Mouse (Mus musculus) ES-CJ7 (cell line): ENCODE measurements around the gene Cnr2.

Experiments
- DNase-seq: peaks from one replicate; pipeline ENCODE4 v3.0.0; 2011; ENCODE audit warnings: low read depth, low spot score

Gene Cnr2

DNA sequence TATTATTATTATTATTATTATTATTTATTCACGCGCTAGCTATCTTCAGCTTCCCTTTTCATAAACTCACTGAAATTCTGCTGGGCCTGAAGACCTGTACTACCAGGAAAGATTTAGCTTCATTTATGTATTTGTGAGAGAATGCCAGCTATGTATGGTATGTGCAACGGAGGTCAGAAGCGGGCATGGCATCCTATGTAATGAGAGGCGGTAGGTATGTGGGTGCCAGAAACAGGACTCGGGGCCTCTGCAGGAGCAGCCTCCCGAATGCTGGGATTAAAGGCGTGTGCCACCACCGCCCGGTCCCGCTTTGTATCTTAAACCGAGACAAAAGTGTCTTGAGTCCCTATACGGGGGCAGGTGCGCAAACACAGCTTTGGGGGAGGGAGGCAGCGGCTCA is 67.8 kb downstream of the Cnr2 start:
- DNase-seq = no peak

DNA sequence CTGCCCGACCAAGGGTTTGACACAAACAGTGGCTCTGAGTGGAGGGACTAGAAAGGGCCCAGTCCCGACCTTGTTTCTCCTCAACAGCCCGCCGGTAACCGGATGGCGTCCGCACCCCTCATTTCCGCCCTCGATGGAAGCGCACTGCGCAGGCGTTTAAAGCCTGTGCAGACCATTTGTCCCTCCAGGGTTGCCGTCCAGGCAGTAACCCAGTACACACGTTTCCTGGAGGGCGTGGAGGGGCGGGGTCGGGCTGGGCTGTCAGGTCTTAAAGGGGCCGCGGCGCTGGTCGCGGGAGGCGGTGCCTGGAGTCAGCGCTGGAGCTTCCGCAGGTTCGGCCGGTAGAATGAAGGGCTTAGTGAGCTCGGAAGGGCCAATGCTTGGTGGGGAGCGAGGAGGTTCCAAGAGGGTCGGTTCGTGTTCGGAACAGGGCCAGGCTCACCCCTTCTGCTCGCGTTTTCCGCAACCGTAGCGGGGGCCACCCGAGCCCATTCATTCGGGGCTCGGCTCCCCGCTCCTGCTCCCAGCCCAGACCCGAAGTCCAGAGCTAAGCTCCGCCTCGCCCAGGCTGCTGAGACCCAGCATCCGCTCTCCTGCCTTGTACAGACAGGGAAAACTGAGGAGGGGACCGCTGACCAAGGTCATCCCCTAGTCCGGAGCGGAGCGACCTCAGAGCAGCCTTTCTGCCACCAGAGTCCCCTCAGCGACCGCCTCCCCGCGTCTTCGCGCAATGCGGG is 68.4 kb downstream of the Cnr2 start, which contains the start of gene Gale:
Gene Gale, plus strand, starts transcription at position 271 of the 737 bp plus-strand sequence.
- DNase-seq = peak; percentile 97

DNA sequence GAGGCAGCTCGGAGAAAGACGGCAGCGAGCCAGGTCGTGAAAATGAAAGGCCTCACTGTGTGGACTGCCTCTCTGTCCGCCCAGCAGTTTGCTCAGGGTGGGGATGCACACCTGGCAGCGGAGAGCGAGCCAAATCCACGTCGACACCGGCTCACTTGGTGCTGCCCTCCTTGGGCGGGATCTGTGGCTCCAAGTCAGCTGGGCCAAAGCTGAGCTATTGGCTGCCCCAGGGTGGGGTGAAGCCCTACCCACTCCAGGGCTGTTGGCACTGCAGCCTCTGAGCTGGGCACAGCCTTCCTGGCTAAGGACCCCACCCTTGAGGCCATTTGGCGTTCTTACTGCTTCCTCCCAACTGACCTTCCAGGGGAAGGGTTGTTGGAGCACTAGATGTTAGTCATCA is 69.2 kb downstream of the Cnr2 start:
- no peak for DNase-seq

DNA sequence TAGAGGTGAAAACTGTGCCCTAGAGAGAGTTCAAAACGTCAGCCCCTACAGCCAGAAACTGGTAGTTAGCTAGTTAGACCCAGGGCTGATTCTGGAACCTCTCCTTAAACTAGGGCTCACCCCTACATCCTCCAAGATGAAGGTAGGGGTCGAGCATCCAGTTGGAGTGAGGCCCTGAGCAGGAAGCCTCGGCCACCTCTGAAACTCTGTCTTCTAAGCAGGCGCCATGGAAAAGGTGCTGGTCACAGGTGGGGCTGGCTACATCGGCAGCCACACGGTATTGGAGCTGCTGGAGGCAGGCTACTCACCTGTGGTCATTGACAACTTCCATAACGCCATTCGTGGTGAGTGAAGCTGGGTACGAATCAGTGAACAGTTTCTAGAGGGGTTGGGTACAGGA is 69.9 kb downstream of the Cnr2 start:
- no peak for DNase-seq

DNA sequence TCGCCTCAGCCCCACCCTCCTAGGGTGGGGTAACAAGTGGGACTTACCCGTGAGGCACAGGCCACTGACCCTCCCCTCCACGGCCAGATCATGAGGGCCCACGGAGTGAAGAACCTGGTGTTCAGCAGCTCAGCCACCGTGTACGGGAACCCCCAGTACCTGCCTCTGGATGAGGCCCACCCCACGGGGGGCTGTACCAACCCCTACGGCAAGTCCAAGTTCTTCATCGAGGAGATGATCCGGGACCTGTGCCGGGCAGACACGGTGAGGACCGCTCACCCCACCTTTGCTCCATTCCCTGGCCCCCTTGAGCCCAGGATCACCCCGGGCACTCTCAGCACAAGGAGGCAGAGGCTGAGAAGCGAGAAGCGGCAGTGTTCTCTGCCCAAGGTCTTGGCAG is 71.1 kb downstream of the Cnr2 start:
- no peak for DNase-seq

DNA sequence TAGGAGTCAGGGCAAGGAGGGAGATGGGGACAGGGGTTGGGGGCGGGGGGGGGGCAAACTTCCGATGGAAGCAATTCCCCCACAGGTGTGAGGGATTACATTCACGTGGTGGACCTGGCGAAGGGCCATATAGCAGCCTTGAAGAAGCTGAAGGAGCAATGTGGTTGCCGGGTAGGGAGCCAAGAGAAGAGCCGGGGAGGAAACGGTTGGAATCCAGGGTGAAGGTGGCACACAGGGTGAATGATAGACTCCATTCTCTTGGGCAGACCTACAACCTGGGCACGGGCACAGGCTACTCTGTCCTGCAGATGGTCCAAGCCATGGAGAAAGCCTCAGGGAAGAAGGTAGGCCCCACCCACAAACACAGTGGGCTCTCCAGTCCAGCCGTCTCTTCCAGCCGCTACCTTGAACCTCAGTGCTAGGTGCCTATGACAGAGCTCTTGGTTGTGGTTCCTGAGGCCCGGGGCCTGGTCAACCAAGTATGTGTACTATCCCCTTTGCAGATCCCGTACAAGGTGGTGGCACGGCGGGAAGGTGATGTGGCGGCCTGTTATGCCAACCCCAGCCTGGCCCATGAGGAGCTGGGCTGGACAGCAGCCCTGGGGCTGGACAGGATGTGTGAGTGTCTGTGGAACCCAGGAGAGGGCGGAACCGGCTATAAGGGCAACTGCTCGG is 72.0 kb downstream of the Cnr2 start:
- DNase-seq = no peak

DNA sequence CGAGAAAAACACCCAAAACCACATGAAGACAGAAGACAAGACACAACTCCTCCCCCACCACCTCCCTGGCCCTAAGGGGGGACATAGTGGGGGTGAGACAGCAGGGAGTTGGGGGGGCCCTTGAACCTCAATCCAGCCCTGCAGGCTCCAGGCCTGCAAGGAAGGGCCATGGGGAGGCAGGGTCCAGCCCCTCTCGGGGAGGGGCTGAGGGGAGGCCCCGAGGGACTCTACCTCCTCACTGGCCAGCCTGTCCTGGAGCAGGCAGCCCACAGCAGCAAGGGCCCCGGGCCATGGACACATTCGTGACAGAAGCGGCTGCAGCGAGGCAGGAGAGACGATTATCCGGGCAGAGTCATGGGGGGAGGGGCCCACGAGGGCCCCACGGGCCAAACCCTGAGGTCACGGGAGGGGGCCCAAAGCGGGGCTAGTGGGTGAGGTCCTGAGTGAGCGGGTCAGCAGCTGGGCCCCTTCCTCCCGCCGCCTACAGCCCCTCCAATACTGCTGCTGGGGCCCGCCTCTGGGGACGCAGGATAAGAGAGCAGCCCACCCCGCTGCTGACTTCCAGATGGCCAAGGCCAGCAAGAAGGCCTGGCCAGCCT is 73.2 kb downstream of the Cnr2 start:
- no peak for DNase-seq

DNA sequence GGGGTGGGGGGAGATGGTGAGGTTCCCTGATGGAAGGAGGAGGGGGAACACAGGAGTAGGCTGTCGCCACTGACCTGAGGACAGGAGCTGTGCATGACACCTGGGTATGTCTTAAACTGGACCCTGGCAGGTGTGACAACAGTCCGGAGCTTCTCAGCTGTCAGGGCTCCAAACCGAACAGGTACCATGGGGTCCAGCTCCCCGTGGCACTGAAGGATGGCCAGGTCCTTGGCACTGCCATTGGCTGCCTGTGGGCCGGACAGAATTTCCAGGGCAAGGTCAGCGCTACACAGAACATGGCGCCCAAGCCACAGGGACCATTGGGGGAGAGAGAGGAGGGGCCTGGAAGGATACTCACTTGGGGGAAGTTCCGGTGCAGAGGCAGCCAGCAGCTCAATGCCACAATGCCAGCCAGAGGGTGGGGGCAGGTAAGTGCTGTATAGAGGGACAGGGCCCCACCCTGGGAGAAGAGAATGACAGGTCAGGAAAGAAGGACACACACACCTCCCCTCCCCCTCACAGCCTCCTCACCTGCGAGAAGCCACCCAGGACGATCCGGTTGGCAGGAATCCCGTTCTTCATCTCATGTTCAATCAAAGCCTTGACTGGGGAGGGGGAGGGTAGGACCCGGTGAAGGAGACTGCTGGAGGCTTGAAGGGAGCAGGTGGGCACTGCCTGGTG is 74.0 kb downstream of the Cnr2 start:
- no peak for DNase-seq
